Mouse (Mus musculus): ENCODE data around the gene Mrtfa. TPM values are rescaled to one million over a fixed set of nuclear protein-coding genes. Genes with fewer than 3 reads are reported as not detected.

Mrtfa gene
- polyA plus RNA-seq, 1 experiment: 38.4 TPM

DNA sequence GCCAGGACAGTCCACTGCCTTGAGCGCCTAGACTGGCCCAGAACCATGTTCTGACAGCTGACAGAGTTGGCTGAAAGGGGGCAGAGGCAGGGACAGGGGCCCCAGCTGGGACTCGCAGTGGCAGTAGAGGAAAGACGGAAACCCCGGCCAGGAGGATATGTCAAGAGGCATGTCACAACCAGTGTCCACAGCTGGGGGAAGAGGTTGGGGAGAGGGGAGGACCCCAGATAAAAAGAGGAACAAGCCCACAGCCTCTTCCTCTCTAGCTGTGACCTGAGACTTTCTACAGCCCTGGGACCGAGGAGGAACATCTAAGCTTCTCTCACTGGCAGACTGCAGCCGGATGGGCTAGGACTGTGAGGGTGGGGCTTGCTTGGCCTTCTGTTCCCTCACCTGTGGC lies 169.2 kb downstream of the Mrtfa start:
- TF ChIP-seq CTCF (IDR thresholded peaks at IDR 0.05; ENCODE audit: borderline replicate concordance, insufficient read depth, low read length) (no peak), POLR2A (IDR thresholded peaks at IDR 0.05; ENCODE audit: low read depth, low read length) (no peak)
- Histone ChIP-seq H3K27ac (ENCODE audit: insufficient read depth, low read length) (no peak overlapping the region), H3K4me3 (ENCODE audit: insufficient read depth, low read length) (no peak overlapping the region)

DNA sequence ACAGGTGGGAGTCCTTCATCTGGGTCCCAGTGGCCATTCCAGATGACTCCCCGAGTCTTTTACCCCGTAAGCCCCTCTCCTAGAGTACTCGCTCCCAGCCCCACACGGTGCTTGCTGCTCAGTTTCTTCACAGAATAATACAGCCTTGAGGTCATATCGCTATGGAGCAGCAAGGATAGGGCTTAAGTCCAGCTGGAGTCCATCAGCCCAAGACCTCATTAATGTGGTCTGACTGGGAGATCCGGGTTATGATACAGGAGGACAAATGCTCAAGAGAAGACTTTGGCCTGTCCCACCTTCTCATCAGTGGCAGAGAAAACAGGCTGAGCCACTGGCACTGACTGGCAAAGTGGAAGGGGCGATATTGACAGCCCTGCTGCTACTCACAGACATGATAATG lies 173.2 kb downstream of the Mrtfa start:
- Histone ChIP-seq H3K4me3 (ENCODE audit: insufficient read depth, low read length) (no peak overlapping the region), H3K27ac (ENCODE audit: insufficient read depth, low read length) (no peak overlapping the region), H3K4me1 (ENCODE audit: control insufficient read depth, insufficient read depth, low read length) (no peaks in the 10 kb centered on the region)
- no peak for TF ChIP-seq CTCF (IDR thresholded peaks at IDR 0.05; ENCODE audit: borderline replicate concordance, insufficient read depth, low read length)
- TF ChIP-seq POLR2A (IDR thresholded peaks at IDR 0.05; ENCODE audit: low read depth, low read length): no peak

More for the DNA sequence above, 169.2 kb downstream of the Mrtfa start:
- no peaks in the 10 kb centered on the region for H3K4me1 ChIP-seq (ENCODE audit: control insufficient read depth, insufficient read depth, low read length)

DNA sequence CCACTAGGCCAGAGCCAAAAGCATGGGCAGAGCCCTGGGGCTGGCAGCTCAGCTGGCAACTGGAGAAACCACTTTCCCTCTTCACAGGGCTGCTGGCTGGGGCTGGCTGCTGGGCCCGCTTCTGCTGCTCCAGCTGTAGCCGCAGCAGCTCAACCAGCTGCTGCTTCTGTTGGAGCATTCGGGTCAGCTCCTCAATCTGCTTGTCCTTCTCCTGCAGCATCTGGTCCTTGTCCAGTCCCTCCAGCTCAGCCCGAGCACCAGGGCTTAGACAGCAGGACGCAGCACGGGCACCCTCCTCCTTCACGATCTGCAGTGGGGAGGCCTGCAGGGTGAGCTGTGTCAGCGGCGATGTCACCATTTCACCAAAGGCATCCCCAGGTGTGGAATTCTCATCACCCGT lies 174.1 kb downstream of the Mrtfa start:
- no peak overlapping the region for H3K27ac ChIP-seq (ENCODE audit: insufficient read depth, low read length)
- no peak overlapping the region for H3K4me3 ChIP-seq (ENCODE audit: insufficient read depth, low read length)
- TF ChIP-seq POLR2A (IDR thresholded peaks at IDR 0.05; ENCODE audit: low read depth, low read length): no peak
- no peak for TF ChIP-seq CTCF (IDR thresholded peaks at IDR 0.05; ENCODE audit: borderline replicate concordance, insufficient read depth, low read length)
- no peaks in the 10 kb centered on the region for H3K4me1 ChIP-seq (ENCODE audit: control insufficient read depth, insufficient read depth, low read length)

DNA sequence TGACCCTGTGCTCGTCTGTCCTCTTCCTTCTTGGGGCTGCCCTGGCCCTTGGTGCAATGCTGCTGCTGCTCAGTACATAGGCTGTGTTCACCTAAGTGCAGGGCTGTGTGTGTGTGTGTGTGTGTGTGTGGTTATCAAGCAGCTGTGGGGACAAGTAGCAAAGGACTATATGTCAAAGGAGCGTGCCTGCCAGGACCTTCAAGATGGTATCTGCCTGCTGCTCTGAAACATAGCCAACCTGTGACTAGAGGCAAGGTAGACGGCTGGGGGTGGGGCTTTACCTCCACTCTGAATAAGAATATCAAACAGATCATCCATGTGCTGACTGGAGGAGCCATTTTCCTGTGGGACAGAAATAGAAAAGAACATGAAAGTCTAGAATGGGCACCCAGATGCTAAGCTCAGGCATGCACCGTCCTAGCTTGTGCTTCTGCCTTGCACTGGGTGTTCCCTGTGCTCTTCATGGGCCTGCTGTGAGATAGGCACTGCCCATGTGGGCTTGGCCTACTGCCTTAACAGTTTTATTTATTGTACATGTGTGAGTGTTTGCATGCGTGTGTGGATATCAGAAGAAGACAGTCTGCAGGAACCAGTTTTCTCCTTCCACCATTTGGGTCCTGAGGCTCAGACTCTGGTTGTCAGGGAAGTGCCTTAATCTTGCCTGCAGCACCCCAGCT lies 175.4 kb downstream of the Mrtfa start:
- Histone ChIP-seq H3K4me3 (ENCODE audit: insufficient read depth, low read length) (no peak overlapping the region), H3K27ac (ENCODE audit: insufficient read depth, low read length) (no peak overlapping the region), H3K4me1 (ENCODE audit: control insufficient read depth, insufficient read depth, low read length) (no peaks in the 10 kb centered on the region)
- TF ChIP-seq POLR2A (IDR thresholded peaks at IDR 0.05; ENCODE audit: low read depth, low read length) (no peak), CTCF (IDR thresholded peaks at IDR 0.05; ENCODE audit: borderline replicate concordance, insufficient read depth, low read length) (no peak)

DNA sequence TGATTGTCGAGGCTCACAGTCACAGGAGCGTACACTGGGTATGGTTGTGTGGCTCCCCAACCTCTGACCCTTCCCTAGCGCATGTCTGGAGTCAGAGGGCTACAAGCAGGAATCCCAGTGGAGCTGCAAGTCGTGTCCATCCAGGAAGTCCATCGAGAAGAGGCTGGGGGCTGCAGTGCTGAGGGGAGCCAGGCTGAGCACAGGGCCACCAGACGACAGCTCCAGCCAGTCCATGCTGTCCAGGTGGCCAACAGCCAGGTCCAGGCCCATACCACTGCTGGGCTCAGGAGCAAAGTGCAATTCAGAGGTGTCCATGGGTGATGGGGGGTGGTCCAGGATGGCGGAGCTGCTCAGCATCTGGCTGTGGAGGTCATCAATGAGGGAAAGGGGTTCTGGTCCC lies 177.4 kb downstream of the Mrtfa start:
- H3K4me3 ChIP-seq (ENCODE audit: insufficient read depth, low read length): no peak overlapping the region
- H3K4me1 ChIP-seq (ENCODE audit: control insufficient read depth, insufficient read depth, low read length): no peaks in the 10 kb centered on the region
- H3K27ac ChIP-seq (ENCODE audit: insufficient read depth, low read length): no peak overlapping the region
- TF ChIP-seq CTCF (IDR thresholded peaks at IDR 0.05; ENCODE audit: borderline replicate concordance, insufficient read depth, low read length): no peak
- no peak for TF ChIP-seq POLR2A (IDR thresholded peaks at IDR 0.05; ENCODE audit: low read depth, low read length)

DNA sequence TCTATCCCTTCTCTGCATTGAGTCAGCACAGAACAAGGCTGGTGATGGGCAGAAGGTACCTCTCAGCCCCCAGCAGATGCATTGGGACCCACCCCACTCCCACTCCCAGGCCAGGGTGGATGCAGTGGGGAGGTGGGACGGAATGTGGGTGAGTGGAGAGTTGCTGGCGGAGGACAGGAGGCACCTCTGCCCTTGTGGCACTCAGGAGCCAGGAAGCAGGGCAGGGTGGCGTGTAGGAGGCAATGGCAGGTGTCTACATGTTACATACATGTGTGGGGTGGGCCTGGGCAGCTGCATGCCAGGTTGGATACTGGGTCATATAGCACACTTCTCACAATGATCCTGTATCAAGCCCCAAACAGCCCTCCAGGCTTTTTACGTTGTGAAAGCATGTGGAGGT lies 178.2 kb downstream of the Mrtfa start:
- Histone ChIP-seq H3K27ac (ENCODE audit: insufficient read depth, low read length) (no peak overlapping the region), H3K4me3 (ENCODE audit: insufficient read depth, low read length) (no peak overlapping the region), H3K4me1 (ENCODE audit: control insufficient read depth, insufficient read depth, low read length) (no peaks in the 10 kb centered on the region)
- no peak for TF ChIP-seq POLR2A (IDR thresholded peaks at IDR 0.05; ENCODE audit: low read depth, low read length)
- no peak for TF ChIP-seq CTCF (IDR thresholded peaks at IDR 0.05; ENCODE audit: borderline replicate concordance, insufficient read depth, low read length)

DNA sequence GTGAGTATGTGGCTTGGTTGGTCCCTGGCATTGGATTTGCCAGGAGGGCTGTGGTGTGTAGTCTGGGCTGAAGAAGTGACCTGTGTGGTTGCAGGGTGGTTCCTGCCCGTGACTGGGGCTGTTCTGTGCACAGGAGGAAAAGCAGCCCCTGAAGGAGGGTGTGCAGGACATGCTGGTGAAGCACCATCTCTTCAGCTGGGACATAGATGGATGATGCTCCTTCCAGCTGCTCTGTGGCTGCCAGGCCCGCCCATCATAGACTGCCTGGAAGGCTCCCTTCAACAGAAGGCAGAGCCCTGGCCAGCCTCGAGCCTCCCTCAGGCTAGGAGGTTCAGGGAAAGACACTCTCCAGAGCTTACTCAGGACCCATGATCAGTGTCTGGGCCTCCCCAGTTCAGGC lies 179.0 kb downstream of the Mrtfa start:
- no peaks in the 10 kb centered on the region for H3K4me1 ChIP-seq (ENCODE audit: control insufficient read depth, insufficient read depth, low read length)
- no peak for TF ChIP-seq CTCF (IDR thresholded peaks at IDR 0.05; ENCODE audit: borderline replicate concordance, insufficient read depth, low read length)
- no peak for TF ChIP-seq POLR2A (IDR thresholded peaks at IDR 0.05; ENCODE audit: low read depth, low read length)

DNA sequence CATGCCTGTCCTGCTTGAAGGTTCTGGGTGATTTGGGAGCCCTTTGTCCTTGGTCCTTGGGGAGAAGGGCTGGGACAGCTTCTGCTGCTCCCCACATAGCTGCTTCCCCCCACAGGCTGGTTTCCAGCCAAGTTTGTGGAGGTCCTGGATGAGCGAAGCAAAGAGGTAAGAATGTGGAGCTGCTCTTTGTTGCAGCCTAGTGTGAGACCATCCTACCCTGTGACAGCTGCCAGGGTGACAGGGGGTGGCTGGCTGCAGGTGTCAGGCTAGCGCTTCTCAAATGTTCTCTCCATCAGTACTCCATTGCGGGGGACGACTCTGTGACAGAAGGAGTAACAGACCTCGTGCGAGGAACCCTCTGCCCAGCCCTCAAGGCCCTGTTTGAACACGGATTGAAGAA lies 180.4 kb downstream of the Mrtfa start:
- TF ChIP-seq POLR2A (IDR thresholded peaks at IDR 0.05; ENCODE audit: low read depth, low read length): no peak
- TF ChIP-seq CTCF (IDR thresholded peaks at IDR 0.05; ENCODE audit: borderline replicate concordance, insufficient read depth, low read length): no peak
- Histone ChIP-seq H3K4me3 (ENCODE audit: insufficient read depth, low read length) (no peak overlapping the region), H3K4me1 (ENCODE audit: control insufficient read depth, insufficient read depth, low read length) (no peaks in the 10 kb centered on the region), H3K27ac (ENCODE audit: insufficient read depth, low read length) (no peak overlapping the region)

More for the DNA sequence above, 179.0 kb downstream of the Mrtfa start:
- no peak overlapping the region for H3K27ac ChIP-seq (ENCODE audit: insufficient read depth, low read length)
- no peak overlapping the region for H3K4me3 ChIP-seq (ENCODE audit: insufficient read depth, low read length)

DNA sequence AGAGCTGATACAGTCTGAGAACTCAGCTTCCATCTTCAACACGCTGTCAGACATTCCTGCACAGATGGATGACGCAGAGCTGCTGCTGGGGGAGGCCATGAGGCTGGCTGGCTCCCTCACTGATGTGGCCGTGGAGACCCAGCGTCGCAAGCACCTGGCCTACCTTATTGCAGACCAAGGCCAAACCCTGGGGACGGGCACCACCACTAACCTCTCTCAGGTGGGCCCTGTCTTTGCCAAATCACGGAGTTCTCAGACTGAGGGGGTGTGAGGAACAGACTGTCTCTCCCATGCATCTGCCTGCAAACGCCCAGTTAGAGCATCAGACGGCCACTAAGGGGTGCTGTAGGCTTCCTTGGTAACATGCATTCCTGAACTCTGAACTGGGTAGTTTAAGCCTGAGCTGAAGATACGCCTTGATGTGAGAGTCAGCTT lies 181.9 kb downstream of the Mrtfa start:
- Histone ChIP-seq H3K4me1 (ENCODE audit: control insufficient read depth, insufficient read depth, low read length) (no peaks in the 10 kb centered on the region), H3K4me3 (ENCODE audit: insufficient read depth, low read length) (no peak overlapping the region), H3K27ac (ENCODE audit: insufficient read depth, low read length) (no peak overlapping the region)
- TF ChIP-seq CTCF (IDR thresholded peaks at IDR 0.05; ENCODE audit: borderline replicate concordance, insufficient read depth, low read length) (no peak; the same call in 1 of the 2 replicates), POLR2A (IDR thresholded peaks at IDR 0.05; ENCODE audit: low read depth, low read length) (no peak)

DNA sequence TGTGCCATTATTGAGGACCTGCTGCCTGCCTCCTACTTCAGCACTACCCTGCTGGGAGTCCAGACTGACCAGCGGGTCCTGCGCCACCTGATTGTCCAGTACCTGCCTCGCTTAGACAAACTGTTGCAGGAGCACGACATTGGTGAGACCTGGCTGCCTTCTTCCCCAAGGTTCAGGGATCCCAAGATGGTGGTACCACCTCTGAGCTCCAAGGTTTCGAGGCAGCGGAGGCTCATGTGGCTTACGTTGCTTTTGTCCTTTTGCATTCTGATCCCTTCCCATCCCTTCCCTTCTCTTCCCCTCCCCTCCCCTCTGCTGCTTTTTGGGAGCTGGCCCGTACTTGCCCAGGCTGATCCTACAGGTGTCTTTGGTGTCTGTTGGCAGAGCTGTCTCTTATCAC lies 182.7 kb downstream of the Mrtfa start:
- no peaks in the 10 kb centered on the region for H3K4me1 ChIP-seq (ENCODE audit: control insufficient read depth, insufficient read depth, low read length)
- no peak for TF ChIP-seq CTCF (IDR thresholded peaks at IDR 0.05; ENCODE audit: borderline replicate concordance, insufficient read depth, low read length)
- no peak for TF ChIP-seq POLR2A (IDR thresholded peaks at IDR 0.05; ENCODE audit: low read depth, low read length)
- H3K27ac ChIP-seq (ENCODE audit: insufficient read depth, low read length): no peak overlapping the region
- no peak overlapping the region for H3K4me3 ChIP-seq (ENCODE audit: insufficient read depth, low read length)

All from embryonic fibroblast, embryonic 13.5 days (primary cell).